Mouse (Mus musculus) hindbrain, postnatal 0 days (tissue): ENCODE data around the gene Arhgef6. TPM values are rescaled to one million over a fixed set of nuclear protein-coding genes. Genes with fewer than 3 reads are reported as not detected.
A peak's percentile ranks its signal among the peaks of the same experiment; 100 is the strongest.

ENCODE experiments used
- ATAC-seq: fragments of 200-750 bp; cut with Nextera tagmentation; 2 replicates; pipeline ENCODE4 v1.8.0; 2017; ENCODE audit warnings: mild to moderate bottlenecking, moderate TSS enrichment, moderate library complexity
- DNase-seq: peaks from one replicate; pipeline ENCODE4 v3.0.0-alpha.2; 2015; ENCODE audit warnings: low spot score
- H3K27ac ChIP-seq: fragments of 300-500 bp; sonication (generic); 2 replicates; pipeline ENCODE4 v1.5.1; 2014; ENCODE audit warnings: mild to moderate bottlenecking
- H3K27me3 ChIP-seq: fragments of 300-500 bp; sonication (generic); 2 replicates; pipeline ENCODE4 v1.6.1; 2014; ENCODE audit warnings: low read length, mixed read lengths; ENCODE audit not compliant: insufficient read depth
- H3K36me3 ChIP-seq: fragments of 300-500 bp; sonication (generic); 2 replicates; pipeline ENCODE4 v1.6.1; 2014; ENCODE audit warnings: low read length, mixed read lengths; ENCODE audit not compliant: insufficient read depth
- H3K4me1 ChIP-seq: fragments of 300-500 bp; sonication (generic); 2 replicates; pipeline ENCODE4 v1.6.1; 2014; ENCODE audit warnings: antibody characterized with exemption, low read length, mixed read lengths; ENCODE audit not compliant: insufficient read depth
- H3K4me2 ChIP-seq: fragments of 300-500 bp; sonication (generic); 2 replicates; pipeline ENCODE4 v1.6.1; 2014; ENCODE audit warnings: low read depth, mild to moderate bottlenecking, low read length, moderate library complexity, mixed read lengths
- H3K4me3 ChIP-seq: fragments of 300-500 bp; sonication (generic); 2 replicates; pipeline ENCODE4 v1.5.1; 2014; ENCODE audit warnings: low read length
- H3K9ac ChIP-seq: fragments of 300-500 bp; sonication (generic); replicated peaks from 2 replicates; pipeline ENCODE4 v1.6.1; 2014; ENCODE audit warnings: mild to moderate bottlenecking, low read length, moderate library complexity, mixed read lengths
- H3K9me3 ChIP-seq: fragments of 300-500 bp; sonication (generic); 2 replicates; pipeline ENCODE4 v1.6.1; 2016; ENCODE audit warnings: low read length, mixed read lengths
- CTCF ChIP-seq: IDR thresholded peaks from 2 replicates; pipeline ENCODE4 v1.5.1; 2016; ENCODE audit warnings: antibody characterized with exemption, control low read depth, low read depth
- WGBS: fragments of 180-500 bp; shearing (Covaris S2); extraction: QIAGEN DNeasy Blood & Tissue Kit; methylation state at CpG from one replicate; pipeline ENCODE4 v1.1.7; 2014; 5-methylcytosine and 5-hydroxymethylcytosine counted together
- polyA plus RNA-seq: library from polyadenylated mRNA; unstranded; fragments of >200 nt; fragmentation: Nextera tagmentation; extraction: Ambion mirVana; gene quantifications from 2 replicates; pipeline ENCODE4 v1.2.1, GENCODE M21; 2015
- total RNA-seq: library from RNA; depleted of rRNA; stranded (reverse); fragments of >200 nt; gene quantifications from 2 replicates; pipeline ENCODE4 v1.2.3, GENCODE M21; 2014

Gene Arhgef6
- total and polyA plus RNA-seq, 2 experiments from 2014 or later, result 4.7 to 5.4 TPM

DNA sequence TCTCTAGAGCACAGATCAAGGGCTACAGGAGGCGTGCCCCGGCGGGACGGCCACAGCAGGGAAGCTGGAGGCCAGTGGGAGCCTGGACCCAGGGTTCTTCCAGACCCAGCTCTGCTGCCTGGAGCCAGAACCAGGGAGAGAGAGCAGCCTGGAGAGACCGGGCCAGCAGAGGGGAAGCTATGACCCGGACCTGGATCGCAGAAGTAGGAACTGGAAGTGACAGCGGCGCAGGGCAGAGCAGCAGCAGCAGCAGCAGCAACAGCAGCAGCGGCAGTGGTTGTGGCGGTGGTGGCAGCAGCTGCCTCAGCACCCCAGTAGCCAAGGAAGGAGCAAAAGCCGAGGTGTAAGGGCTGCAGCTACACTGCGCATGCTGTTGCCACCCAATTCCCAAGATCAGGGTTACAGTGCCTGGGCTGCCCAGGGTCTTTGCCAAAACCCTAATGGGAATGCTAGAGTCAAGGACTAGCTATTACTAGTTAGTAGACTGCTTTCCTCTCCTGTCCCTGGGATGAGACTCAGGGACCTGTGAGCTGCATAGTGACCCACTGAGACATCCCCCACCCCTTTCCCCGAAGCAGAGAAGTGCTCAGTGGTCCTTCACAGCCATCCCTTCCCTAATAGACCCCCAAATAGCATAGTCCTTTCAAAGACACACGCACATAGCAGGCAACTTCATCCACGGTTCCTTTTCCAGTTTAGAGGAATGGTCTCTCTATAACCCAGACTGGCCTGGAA is 11.9 kb downstream of the Arhgef6 start:
- H3K27me3 ChIP-seq, result no peaks in the 10 kb centered on the region
- no peak for TF ChIP-seq CTCF
- no peaks in the 10 kb centered on the region for H3K4me1 ChIP-seq
- H3K27ac ChIP-seq, result no peak overlapping the region
- ATAC-seq, result peak; percentile 84
- WGBS, result 38% methylated on average over 16 of the region's 16 CpGs
- peak; percentile 23 for DNase-seq
- no peaks in the 10 kb centered on the region for H3K9me3 ChIP-seq
- H3K4me2 ChIP-seq, result peak overlapping the region; percentile 77
- H3K9ac ChIP-seq, result peak overlapping the region; percentile 48
- H3K36me3 ChIP-seq, result no peaks in the 10 kb centered on the region
- H3K4me3 ChIP-seq, result peak overlapping the region; percentile 46

DNA sequence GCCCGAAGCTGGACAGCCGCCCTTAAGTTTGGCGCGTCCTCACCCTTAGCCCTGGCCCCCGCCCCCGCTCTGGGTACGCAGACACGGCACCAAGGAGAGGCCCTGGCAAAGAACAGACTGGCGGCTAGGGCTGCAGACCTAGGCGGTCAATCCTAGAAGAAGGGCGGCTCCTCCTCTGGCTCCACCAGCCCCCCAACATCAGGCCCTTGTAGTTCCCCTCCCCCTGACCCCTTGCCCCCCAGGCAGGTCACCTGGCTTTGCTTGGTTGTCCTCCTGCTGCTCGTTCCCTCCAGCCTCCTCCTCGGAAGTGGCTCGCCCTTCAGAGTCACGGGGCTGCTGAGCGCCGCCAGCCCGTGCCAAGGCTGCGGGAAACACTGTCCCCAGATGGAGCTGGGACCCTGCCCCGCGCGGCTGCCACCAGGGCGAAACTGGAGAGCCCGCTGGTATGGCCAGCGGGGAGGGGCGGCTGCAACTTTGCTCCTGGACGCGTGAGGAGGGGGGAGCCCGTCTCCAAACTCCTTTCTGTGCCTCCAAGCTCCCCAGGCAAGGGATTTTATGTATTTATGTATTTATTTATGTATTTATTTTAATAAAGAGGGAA is 12.6 kb downstream of the Arhgef6 start:
- ATAC-seq, result peak; percentile 82
- WGBS, result 31% methylated on average over 29 of the region's 29 CpGs
- Histone ChIP-seq H3K4me1 (no peaks in the 10 kb centered on the region), H3K27me3 (no peaks in the 10 kb centered on the region), H3K4me2 (peak overlapping the region; percentile 77), H3K27ac (no peak overlapping the region), H3K4me3 (peak overlapping the region; percentile 46), H3K9me3 (no peaks in the 10 kb centered on the region), H3K9ac (peak overlapping the region; percentile 48), H3K36me3 (no peaks in the 10 kb centered on the region)
- peak; percentile 31 for DNase-seq
- TF ChIP-seq CTCF, result no peak

DNA sequence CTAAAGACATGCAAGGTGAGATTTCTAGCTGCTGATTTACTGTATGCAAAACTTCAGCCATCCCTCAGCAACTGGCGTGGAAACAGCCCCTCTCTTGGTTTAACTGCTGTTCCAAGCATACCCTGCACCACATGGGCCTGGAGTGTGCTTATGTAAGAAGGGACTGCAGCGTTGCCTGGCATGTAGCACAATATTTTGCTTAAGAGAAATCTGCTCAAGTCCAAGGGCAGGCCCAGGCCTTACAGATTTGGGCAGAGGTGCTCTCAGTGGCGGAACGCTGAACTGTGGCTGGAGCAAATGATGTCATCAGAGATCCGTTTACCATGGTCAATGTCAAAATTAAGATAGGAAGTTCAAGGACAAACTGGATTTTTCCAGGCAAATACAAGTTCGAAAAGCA is 13.6 kb downstream of the Arhgef6 start:
- WGBS, result 72% methylated on average over 6 of the region's 6 CpGs

DNA sequence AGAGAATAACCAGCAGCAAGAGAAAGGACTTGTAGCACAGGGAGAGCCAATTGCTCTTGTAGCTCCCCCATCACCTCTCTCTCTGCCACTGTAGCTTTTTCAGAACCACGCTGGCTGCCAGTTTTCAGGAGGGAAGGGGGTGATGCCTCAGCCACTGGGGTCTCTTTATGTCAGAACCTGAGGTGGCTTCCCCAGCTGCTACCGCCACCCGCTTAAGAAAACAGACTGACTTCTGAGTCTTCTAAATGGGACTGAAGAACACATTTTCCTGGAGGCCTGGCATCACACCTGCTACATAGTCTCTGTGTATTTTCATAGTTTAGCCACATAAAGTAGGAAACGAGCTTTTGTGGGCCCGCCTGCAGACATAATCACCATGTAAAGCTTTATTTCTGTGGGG is 26.5 kb downstream of the Arhgef6 start:
- Histone ChIP-seq H3K27ac (no peak overlapping the region), H3K9me3 (no peaks in the 10 kb centered on the region), H3K4me3 (no peak overlapping the region), H3K36me3 (no peaks in the 10 kb centered on the region), H3K4me2 (no peak overlapping the region), H3K4me1 (no peaks in the 10 kb centered on the region), H3K27me3 (no peaks in the 10 kb centered on the region), H3K9ac (no peak overlapping the region)
- WGBS, result 72% methylated on average over 5 of the region's 5 CpGs
- no peak for DNase-seq
- no peak for ATAC-seq
- TF ChIP-seq CTCF, result no peak

More for the DNA sequence above, 13.6 kb downstream of the Arhgef6 start:
- no peak overlapping the region for H3K9ac ChIP-seq
- ATAC-seq (no peak), DNase-seq (no peak)
- no peaks in the 10 kb centered on the region for H3K4me1 ChIP-seq
- H3K27me3 ChIP-seq, result no peaks in the 10 kb centered on the region
- H3K27ac ChIP-seq, result no peak overlapping the region
- no peak overlapping the region for H3K4me2 ChIP-seq
- H3K36me3 ChIP-seq, result no peaks in the 10 kb centered on the region
- no peaks in the 10 kb centered on the region for H3K9me3 ChIP-seq
- TF ChIP-seq CTCF, result no peak
- H3K4me3 ChIP-seq, result no peak overlapping the region

DNA sequence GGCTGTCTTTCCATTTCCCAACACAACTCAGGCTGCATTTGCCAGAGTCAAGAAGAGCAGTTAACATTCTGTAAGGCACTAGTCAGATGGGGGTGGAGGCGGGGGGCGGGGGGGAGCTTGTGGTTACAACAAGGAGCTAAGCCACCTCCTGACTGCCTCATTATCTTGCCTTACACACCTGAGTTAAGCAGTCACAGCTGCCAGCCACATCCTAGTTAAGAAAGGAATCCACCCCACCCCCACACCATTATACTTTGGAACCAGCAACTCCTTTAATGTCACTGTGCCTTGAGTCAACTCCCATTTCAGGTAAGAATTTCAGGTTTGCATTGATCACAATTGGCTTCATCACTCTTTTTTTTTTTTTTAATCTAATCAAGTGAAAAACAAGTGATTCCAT is 28.5 kb downstream of the Arhgef6 start:
- Histone ChIP-seq H3K4me2 (no peak overlapping the region), H3K4me1 (no peaks in the 10 kb centered on the region), H3K9me3 (no peaks in the 10 kb centered on the region), H3K27me3 (no peaks in the 10 kb centered on the region), H3K9ac (no peak overlapping the region), H3K27ac (no peak overlapping the region), H3K36me3 (no peaks in the 10 kb centered on the region), H3K4me3 (no peak overlapping the region)
- no peak for TF ChIP-seq CTCF
- DNase-seq (no peak), ATAC-seq (no peak)
- WGBS, result 67% methylated on average over 2 of the region's 2 CpGs

DNA sequence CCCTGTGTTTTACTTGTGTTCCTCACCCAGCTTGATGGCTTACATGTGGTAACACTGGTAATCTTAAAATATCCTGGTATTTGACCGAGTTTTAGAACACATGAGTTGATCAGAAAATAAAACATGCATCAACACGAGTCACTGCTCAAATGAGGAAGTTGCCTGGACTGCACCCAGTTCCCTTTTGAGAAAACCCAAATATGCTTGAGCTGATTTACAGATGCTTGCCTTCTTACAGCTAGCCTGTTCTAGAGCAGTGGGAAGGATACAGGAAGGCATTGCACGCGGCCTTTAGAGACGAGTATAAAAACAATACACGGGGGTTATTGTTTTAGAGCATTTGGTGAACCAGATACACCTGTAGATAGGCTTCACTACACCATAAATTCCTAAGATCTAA is 31.8 kb downstream of the Arhgef6 start:
- no peak overlapping the region for H3K27ac ChIP-seq
- H3K9me3 ChIP-seq, result no peaks in the 10 kb centered on the region
- no peaks in the 10 kb centered on the region for H3K4me1 ChIP-seq
- TF ChIP-seq CTCF, result no peak
- WGBS, result 82% methylated on average over 6 of the region's 6 CpGs
- H3K36me3 ChIP-seq, result no peaks in the 10 kb centered on the region
- H3K27me3 ChIP-seq, result no peaks in the 10 kb centered on the region
- H3K4me3 ChIP-seq, result no peak overlapping the region
- no peak overlapping the region for H3K4me2 ChIP-seq
- H3K9ac ChIP-seq, result no peak overlapping the region
- no peak for ATAC-seq
- no peak for DNase-seq

DNA sequence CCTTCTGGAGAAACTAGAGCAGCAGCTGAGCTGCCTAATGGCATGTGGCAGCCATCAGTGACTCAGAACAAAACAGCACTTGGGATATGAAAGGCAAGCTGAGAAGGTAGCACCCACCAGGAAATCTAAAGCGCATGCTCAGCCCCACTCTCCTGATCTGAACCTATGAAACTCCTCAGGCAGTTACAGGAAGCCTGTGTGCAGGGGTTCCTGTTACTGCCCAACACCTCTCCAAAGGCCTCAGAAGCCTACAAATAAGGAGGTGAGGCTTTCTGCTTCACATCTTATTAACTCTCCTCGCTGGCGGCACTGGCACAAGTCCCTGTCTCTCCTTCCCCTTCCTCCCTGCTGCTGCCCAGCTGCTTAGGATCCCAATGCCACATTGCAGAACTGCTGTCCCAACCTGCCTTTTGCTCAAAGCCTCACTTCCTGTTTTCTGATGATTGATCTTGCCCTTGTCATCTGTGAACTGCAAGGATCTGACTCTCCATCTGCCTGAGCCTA is 33.7 kb downstream of the Arhgef6 start:
- Histone ChIP-seq H3K27me3 (no peaks in the 10 kb centered on the region), H3K4me3 (no peak overlapping the region), H3K36me3 (no peaks in the 10 kb centered on the region), H3K4me1 (no peaks in the 10 kb centered on the region), H3K9ac (no peak overlapping the region), H3K27ac (no peak overlapping the region), H3K4me2 (no peak overlapping the region), H3K9me3 (no peaks in the 10 kb centered on the region)
- DNase-seq (no peak), ATAC-seq (no peak)
- 72% methylated on average over 3 of the region's 3 CpGs for WGBS
- no peak for TF ChIP-seq CTCF
